Mouse (Mus musculus) megakaryocyte, adult 5-6 weeks (primary cell): ENCODE results near the gene Lactb. TPM values are rescaled to one million over a fixed set of nuclear protein-coding genes. Genes with fewer than 3 reads are reported as not detected.
A peak's percentile ranks its signal among the peaks of the same experiment; 100 is the strongest.

Experiments used
- ATAC-seq: 2 replicates; pipeline ENCODE4 v1.8.0; 2016; ENCODE audit warnings: mild to moderate bottlenecking, inconsistent platforms; ENCODE audit not compliant: poor library complexity, severe bottlenecking
- total RNA-seq, 2 experiments: library from RNA; stranded (forward) in 1 of 2; stranded (reverse) in 1 of 2; fragments of 153-499, 151-499 nt in 1 of 2; fragments of 221-1000, 200-1000 nt in 1 of 2; gene quantifications; 2 replicates each; pipeline versions ENCODE4 v1.2.3 to v1.2.4; 2015 to 2017

The Lactb gene
- 52.5 and 58.1 TPM in 2 replicates for total RNA-seq (2015)
- 40.7 and 44.6 TPM in 2 replicates for total RNA-seq (2017)

DNA sequence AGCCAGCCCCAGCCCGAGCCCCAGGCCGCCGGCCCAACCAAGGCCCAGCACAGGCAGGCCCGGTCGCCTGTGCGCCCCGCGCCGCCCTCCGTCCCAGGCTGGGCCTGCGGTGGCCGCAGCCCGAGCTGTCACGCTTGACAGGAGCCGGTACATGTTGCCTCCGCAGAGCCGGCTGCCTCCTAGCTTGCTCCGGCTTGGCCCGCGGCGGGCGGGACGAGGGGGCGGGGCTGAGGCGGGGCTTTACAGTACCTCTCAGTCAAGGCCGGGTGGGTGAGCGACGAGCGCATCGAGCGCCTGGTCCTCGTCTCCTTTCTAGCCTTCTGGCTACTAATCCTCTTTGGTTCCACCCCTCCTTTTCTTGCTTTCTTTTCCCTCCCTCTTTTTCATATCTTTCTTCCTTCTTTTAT is at the start of gene Lactb:
Gene Lactb, minus strand, starts transcription at position 246 of the 407 bp plus-strand sequence.
- peak; percentile 82 for ATAC-seq

GRCm38 (mm10) chr9:67023371-67023770 is 48.1 kb upstream of the Lactb start:
- no peak for ATAC-seq

DNA sequence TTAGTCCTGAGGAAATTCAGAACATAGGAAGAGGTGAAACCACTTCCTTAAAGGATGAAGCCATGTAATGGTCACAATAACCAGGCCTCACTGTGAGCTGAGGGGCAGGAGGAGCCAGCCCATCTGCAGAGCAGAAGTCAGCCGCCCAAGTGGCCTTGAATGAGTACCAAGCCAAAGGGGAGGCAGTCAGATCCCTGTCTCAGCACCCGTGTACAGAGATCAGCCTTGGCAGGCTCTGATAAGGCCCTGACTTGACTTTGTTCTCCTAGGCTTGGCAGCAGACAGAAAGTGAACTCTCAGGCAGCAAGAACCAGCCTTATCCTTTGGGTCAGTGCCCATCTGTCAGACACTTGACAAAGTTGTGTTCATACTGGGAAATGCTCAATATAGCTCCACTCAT is 44.8 kb upstream of the Lactb start:
- ATAC-seq: peak; percentile 27; the same call in 1 of the 2 replicates

- ATAC-seq: no peak
Measured at GRCm38 (mm10) chr9:67013501-67013900, 38.2 kb upstream of the Lactb start.

- ATAC-seq: no peak
Measured at GRCm38 (mm10) chr9:67012470-67012869, 37.2 kb upstream of the Lactb start.

DNA sequence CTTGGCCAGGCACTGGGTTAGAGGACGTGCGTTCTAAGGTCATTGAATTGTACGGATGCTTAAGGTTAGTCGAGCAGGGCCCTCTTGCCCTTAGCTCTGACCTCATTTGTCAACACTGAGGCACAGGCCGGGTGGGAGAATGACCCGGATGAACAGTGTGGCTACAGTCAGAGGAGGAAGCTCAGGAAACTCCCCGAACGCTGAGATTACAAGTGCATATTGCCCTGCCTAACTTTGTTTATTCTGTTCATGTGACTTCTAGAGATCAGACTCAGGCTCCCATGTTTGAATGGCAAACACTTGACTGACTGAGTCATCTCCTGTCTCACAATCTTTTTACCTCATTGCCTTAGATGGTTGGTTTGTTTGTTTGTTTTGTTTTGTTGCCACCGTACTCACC is 36.2 kb upstream of the Lactb start:
- no peak for ATAC-seq

- no peak for ATAC-seq
Measured at GRCm38 (mm10) chr9:67008781-67009180, 33.5 kb upstream of the Lactb start.

GRCm38 (mm10) chr9:67006376-67006775 is 31.1 kb upstream of the Lactb start:
- no peak for ATAC-seq

DNA sequence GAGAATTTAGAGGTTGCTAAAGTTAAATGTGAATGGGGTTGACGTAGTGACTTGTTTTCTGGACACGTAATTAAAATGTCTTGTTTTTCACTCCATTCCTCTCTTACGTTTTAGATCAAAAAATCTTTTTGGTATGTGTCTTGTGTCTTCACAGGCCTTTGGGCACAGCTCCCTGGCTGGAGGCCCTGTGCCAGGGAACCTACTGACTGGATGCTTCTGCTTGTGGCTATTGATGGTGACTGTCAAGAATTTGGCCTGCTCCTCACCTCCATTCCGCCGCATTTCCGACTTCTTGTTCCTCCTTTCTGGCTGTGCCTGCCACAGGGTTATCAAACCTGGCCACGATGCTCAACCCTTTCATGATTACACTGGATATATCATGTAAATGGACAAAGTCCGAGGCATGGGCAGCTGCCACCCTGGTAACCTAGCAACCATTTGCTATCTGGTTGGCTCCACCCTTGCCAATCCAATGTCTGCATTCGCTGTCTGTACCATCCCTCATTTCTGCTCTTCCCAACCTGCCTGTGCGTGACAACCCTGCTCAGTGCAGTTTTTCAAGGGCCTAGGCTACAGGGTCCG is 30.0 kb upstream of the Lactb start:
- no peak for ATAC-seq

- no peak for ATAC-seq
Measured at GRCm38 (mm10) chr9:67003656-67004055, 28.4 kb upstream of the Lactb start.

DNA sequence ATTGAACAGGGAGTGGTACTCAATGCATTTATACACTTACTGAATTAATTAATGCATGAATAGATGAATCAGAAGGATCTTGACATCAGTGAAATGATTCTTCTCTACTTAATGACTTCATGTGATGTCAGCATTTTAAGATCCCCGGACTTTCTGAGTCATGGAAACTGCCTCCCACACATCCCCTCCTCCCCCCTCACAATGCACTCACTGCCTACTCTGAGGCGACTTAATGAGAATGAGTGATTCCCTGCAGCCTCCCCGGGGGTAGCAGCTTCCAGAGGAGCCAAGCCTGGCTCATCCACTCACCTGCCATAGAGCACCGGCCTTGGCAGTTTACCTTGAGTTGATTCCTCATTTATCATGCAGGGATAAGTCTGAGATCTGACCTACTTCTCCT is 27.9 kb upstream of the Lactb start:
- ATAC-seq: no peak

DNA sequence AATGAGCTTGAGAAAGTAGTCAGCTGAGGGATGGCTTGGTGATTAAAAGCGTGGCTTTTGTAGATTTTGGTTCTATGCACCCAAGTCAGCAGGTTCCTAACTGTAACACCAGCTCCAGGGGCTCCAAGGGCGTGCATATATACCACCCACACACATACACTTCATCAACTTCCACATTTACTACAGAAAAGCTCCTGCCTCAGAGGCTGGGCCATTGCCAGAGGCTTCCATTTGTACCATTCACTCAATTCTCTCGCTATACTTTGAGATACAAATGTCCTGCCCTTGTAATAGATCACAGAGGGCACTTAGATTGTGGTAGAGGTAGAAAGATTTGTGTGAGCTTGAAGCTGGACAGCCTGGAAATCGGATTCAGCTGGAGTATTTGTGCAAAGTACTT is 26.2 kb upstream of the Lactb start:
- ATAC-seq: no peak

DNA sequence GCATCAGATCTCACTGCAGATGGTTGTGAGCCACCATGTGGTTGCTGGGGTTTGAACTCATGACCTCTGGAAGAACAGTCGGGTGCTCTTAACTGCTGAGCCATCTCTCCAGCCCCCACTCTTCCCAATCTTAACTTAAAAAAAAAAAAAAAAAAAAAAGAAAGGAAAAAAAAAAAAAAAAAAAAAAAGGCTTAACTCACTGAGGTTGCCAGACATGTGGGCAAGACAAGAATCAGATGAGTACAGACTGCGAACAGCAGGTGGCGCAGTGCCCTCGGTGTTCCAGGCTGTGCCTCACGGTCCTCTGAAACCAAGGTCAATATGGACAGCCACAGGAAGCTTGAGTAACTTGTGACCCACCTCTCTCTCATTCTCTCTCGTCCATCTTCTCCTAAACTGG is 25.8 kb upstream of the Lactb start:
- ATAC-seq: peak; percentile 95

DNA sequence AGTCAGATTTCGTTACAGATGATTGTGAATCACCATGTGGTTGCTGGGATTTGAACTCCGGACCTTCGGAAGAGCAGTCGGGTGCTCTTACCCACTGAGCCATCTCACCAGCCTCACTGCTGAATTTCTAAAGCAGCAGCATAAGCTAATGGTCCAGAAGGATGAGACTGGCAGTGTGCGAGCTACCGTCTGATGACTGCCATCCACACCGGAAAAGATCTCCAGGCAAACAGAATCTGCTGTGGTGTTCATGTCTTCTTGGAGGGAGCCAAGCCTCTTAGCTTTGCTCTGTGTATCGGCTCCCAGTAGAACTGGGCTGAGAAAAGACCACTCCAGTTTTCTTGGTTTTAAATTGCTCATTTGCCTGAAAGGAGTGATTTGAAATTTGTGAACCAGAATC is 24.4 kb upstream of the Lactb start:
- ATAC-seq: no peak

GRCm38 (mm10) chr9:66991750-66992410 is 16.6 kb upstream of the Lactb start:
- no peak for ATAC-seq

DNA sequence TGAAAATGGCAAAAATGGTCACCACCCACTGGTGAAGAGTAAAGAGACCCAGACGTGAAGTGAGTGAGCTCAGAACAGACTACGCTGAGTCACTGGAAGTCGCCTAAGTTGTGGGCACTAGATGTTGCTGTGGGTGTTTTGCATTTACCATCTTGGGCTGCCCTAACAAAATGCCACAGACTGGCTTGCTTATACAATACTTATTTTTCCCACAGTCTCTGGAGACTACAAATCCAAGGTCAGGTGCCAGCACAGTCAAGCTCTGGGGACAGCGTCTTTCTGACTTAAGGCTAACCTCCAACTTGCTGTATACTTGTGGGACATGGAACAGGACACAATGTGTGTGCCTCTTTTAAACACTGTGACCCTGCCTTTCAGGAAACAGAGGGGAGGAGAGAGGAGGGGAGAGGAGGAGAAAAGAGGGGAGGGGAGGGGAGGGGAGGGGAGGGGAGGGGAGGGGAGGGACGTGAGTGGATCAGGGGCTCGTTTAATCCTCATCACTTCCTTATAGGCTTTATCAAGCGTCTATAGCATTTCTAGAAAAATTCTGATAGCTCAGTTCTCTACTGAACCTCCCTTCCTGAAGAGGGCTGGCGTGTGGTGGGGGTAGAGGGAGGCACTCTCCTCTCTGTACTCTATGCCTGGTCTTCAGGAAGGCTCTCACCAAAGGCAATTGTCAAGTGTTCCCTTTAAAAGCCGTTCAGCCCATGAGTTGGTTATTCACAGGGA is 15.9 kb upstream of the Lactb start:
- ATAC-seq: no peak

- no peak for ATAC-seq
Measured at GRCm38 (mm10) chr9:66990046-66990445, 14.8 kb upstream of the Lactb start.

- no peak for ATAC-seq
Measured at GRCm38 (mm10) chr9:66989581-66989980, 14.3 kb upstream of the Lactb start.

DNA sequence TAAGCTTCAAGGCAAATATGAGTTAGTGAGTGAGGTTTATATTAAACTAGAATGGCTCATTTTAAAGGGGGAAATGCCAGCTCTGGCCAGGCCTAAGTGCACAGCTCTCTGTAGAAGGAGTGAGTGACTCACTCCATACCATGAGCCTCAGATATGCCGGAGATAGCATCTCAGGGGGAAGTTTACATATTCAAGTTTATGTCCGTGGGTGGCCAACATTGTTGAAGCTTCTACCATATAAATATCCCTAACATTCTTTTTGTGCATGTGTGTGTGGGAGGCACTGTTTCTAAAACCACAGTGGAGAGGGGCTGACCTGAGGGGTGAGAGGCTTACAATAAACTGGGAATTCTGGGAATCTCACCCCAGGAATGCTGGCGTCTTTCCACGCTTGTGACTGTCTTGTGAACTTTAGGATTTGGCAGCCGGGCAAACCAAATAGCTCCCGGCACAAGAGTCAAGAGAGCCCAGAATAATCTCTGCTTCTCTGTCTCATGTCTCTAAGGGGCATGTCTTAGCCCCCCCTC is 13.7 kb upstream of the Lactb start:
- no peak for ATAC-seq

GRCm38 (mm10) chr9:66988198-66988887 is 13.1 kb upstream of the Lactb start:
- no peak for ATAC-seq

DNA sequence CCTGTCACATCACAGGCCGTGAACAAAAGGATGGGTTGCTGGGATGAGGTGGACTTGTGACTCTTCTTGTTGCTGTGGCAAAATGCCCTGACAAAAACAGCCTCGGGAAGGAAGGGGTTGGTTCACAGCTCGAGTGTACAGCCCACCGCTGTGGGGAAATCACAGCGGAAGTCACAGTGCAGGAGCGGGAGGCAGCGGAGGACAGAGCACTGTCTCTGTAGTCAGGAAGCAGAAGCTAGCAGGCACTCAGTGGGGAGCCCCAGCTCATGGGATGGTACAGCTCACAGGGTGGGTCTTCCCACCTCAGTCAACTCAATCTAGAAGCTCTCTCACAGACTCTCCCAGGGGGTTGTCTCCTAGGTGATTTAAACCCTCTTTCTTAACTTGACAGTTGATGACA is 10.1 kb upstream of the Lactb start:
- peak; percentile 70 for ATAC-seq
